Mouse (Mus musculus): ENCODE results near the gene Gm20538. TPM values are rescaled to one million over a fixed set of nuclear protein-coding genes. Genes with fewer than 3 reads are reported as not detected.

The Gm20538 gene
- polyA plus RNA-seq, 1 experiment from 2014 or later, result not detected

DNA sequence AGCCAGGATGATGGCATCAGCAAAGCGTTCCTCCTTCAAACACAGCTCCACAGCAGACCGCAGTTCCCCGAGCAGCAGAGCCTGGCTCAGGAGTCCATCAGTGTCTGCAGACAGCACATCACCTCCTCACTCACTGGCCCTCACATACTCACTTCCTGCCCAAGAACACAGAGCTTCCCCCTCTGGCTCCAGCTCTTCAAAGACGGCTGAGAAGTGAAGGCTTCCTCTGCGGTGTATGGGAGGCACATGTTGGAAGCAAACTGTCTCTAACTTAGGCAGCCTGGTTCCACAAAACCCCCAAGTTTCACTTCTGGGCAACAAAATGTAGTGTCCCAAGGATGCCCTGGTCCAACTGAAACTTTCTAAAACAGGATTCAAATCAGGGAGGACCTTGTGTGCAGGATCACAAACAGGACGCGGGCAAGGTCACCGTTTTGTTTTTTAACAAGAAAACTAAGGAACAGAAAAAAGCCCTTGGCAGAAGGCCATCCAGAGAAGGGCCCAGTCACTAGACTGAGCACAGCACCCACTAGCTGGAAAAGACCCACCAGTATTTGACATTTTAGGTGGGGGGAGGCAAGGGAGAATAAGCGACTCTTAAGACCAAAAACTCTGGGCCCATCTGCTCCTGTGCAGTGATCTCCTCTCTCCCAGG lies 27.0 kb downstream of the Gm20538 start:
- no peak for ATAC-seq
- Histone ChIP-seq H3K9ac (no peak overlapping the region), H3K4me2 (no peak overlapping the region), H3K4me3 (no peak overlapping the region), H3K4me1 (no peaks in the 10 kb centered on the region), H3K27me3 (peaks cover 80% of the 10 kb centered on the region), H3K9me3 (replicated peaks) (no peaks in the 10 kb centered on the region), H3K36me3 (ENCODE audit: poor library complexity, severe bottlenecking) (no peaks in the 10 kb centered on the region), H3K27ac (no peak overlapping the region)
- 86% methylated on average over 9 of the region's 9 CpGs for WGBS

DNA sequence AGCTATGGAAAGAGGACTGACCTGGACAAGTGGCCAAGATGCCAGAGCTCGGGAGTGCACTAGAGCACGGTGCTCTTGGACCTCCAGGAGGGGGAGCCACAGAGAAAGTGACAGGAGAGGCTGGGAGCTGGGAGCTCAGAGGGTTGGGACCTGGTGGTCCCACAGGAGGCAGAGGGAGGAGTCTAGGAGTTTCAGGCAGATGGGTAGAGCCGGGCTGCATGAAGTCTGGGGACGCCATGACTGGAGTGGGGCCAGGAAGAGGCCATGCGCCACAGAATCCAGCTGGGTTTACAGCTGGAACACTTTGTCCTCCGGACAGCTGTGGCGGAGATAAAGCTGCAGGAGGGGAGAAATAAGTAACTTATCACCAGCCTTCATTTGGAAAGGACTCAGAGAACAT lies 33.5 kb downstream of the Gm20538 start:
- ATAC-seq, result no peak

DNA sequence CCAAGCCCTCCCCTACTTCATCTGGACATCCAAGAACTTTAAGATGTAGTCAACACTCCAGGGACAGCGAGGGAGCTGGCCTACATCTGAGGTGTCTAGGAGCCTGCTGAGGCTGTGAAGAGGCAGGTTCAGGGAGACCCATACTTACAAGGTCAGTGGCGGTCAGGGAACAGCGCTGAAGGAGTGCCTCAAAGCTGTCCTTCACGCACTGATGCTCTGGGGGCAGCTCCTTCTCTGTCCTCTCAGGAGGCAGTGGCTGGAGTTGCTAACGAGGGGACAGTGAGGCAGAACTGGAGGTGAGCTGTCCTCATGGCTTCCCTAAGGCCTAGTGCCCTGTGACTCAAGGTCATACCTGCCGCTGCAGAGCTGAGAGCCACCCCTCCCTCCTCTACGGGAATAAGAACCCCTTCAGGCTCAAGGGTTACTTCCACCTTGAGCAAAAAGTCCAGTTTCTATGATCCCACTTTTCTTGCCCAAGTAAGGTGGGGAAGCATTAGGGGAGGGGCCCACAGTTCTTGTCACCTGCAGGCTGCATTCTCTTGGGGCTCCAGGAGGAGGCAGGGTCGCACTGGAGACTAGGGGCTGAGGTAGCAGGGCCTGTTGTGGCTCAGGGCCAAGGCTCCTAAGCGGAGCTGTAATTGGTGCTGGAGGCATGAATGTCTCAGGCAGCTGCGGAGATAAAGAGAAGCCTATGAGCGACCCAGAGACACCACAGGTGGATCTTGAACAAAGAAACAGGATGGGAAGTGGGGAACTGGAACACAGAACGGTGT lies 34.4 kb downstream of the Gm20538 start:
- H3K27me3 ChIP-seq, result peaks cover 94% of the 10 kb centered on the region
- 36% methylated on average over 12 of the region's 12 CpGs for WGBS
- H3K9ac ChIP-seq, result no peak overlapping the region
- H3K27ac ChIP-seq, result no peak overlapping the region
- H3K36me3 ChIP-seq (ENCODE audit: poor library complexity, severe bottlenecking), result no peaks in the 10 kb centered on the region
- no peak overlapping the region for H3K4me2 ChIP-seq
- H3K4me1 ChIP-seq, result peaks cover 37% of the 10 kb centered on the region
- no peaks in the 10 kb centered on the region for H3K9me3 ChIP-seq (replicated peaks)
- H3K4me3 ChIP-seq, result no peak overlapping the region
- ATAC-seq, result no peak

More for the DNA sequence above, 33.5 kb downstream of the Gm20538 start:
- WGBS, result 26% methylated on average over 7 of the region's 7 CpGs
- H3K36me3 ChIP-seq (ENCODE audit: poor library complexity, severe bottlenecking), result no peaks in the 10 kb centered on the region
- no peak overlapping the region for H3K9ac ChIP-seq
- no peak overlapping the region for H3K4me3 ChIP-seq
- H3K4me1 ChIP-seq, result peaks cover 27% of the 10 kb centered on the region
- no peaks in the 10 kb centered on the region for H3K9me3 ChIP-seq (replicated peaks)
- H3K27ac ChIP-seq, result no peak overlapping the region
- peaks cover 94% of the 10 kb centered on the region for H3K27me3 ChIP-seq
- H3K4me2 ChIP-seq, result no peak overlapping the region

DNA sequence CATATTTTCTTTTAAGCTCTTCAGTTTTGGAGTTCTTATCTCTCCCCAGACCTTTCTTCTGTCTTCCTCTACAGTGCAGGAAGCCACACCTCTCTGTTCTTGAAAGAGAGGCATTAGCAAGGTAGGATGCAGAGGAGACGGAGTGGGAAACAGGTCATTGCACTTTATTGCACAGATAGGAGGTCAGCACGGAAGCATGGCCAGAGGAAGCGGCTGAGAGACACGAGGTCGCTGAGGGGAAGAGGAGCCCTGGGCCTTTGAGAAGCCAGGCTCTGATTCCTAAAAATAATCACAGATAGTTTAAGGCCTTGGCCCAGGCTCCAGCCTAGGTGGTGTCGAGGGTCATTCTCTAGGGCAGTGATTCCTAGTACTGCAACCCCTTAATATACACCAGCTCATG lies 36.9 kb downstream of the Gm20538 start:
- Histone ChIP-seq H3K27me3 (peaks cover 99% of the 10 kb centered on the region), H3K4me2 (no peak overlapping the region), H3K36me3 (ENCODE audit: poor library complexity, severe bottlenecking) (no peaks in the 10 kb centered on the region), H3K4me3 (no peak overlapping the region), H3K27ac (no peak overlapping the region), H3K9ac (no peak overlapping the region), H3K9me3 (replicated peaks) (no peaks in the 10 kb centered on the region), H3K4me1 (peaks cover 57% of the 10 kb centered on the region)
- no peak for ATAC-seq
- 14% methylated on average over 6 of the region's 6 CpGs for WGBS

DNA sequence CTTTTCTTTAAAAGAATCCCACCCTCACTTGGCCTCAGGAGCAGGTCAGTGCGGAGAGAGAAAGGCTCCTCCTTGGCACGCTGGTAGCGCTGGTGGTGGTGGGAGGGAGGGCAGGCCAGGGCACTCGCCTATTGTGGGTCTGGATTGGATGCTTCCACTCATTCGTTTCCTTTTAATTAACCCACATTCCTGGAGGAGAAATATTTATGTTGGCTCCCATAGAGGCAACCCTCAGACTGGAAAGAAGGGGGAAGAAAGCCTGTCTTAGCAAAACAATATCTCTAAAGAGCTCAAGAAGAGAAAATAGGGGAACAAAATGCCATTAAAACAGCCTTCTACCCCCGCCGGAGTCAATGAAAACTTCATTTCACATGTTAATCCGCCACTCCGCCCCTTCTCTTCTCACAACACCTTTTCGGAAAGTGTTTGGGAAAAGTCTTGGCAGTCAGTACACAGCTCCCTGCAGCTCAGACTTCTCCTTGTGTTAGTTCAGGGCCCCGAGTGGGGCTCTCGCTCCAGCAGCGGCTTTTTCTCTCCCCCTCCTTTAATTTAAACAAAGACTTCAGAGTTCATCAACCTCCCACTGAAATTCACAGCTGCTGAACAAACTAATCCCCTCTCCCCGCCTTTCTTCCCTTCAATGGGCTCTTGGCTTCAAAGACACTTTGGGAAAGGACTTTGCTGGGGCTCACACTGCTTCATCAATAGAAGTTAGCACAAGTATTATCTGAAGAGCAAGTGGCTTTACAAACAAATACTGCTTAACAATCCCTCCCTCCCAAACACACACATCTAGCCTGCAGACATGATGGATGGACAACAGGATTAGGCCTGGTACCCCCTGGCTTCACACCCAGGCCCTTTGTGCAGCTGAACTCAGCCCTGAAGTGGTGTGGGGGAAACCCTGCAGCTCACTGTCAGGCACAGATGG lies 37.8 kb downstream of the Gm20538 start:
- no peaks in the 10 kb centered on the region for H3K36me3 ChIP-seq (ENCODE audit: poor library complexity, severe bottlenecking)
- ATAC-seq, result peak; percentile 86
- WGBS, result 1% methylated on average over 14 of the region's 14 CpGs
- H3K27me3 ChIP-seq, result peaks cover 99% of the 10 kb centered on the region
- H3K4me2 ChIP-seq, result 0 out of 2 replicates have a peak overlapping the region, but pooled peaks have one; percentile 11
- 0 out of 2 replicates have a peak overlapping the region, but pooled peaks have one; percentile 7 for H3K27ac ChIP-seq
- no peaks in the 10 kb centered on the region for H3K9me3 ChIP-seq (replicated peaks)
- H3K9ac ChIP-seq, result no peak overlapping the region
- no peak overlapping the region for H3K4me3 ChIP-seq
- H3K4me1 ChIP-seq, result peaks cover 62% of the 10 kb centered on the region

DNA sequence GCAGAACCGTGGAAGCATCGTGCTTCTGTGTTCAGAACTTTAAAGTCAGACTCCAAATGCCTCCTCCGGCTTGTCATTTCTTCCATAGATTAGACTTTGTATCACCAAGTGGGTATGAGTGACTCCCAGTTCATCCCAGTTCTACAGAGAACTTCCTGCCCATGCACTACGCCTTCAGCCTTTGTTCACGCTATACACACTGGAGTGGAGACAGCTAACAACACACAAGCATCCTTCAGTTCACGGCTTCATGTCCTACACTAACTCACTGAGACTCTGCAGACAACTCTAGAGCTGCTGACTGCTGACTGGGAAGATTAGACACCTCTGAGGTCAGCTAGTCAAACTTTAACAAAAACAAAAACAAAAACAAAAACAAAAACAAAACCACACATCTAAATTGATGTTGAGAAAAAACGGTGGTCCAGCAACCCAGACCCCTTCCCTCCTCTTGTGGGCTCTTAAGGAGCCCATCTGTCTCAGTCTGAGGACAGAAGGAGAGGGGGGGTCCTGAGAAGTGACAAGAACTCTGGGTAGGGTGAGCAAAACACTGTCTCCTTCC lies 38.6 kb downstream of the Gm20538 start:
- Histone ChIP-seq H3K9ac (no peak overlapping the region), H3K9me3 (replicated peaks) (no peaks in the 10 kb centered on the region), H3K36me3 (ENCODE audit: poor library complexity, severe bottlenecking) (no peaks in the 10 kb centered on the region), H3K4me2 (0 out of 2 replicates have a peak overlapping the region, but pooled peaks have one; percentile 11), H3K27ac (no peak overlapping the region; the same call in 1 of the 2 replicates), H3K4me1 (peaks cover 62% of the 10 kb centered on the region), H3K27me3 (peaks cover 98% of the 10 kb centered on the region), H3K4me3 (no peak overlapping the region)
- WGBS, result 4% methylated on average over 7 of the region's 7 CpGs
- no peak for ATAC-seq

DNA sequence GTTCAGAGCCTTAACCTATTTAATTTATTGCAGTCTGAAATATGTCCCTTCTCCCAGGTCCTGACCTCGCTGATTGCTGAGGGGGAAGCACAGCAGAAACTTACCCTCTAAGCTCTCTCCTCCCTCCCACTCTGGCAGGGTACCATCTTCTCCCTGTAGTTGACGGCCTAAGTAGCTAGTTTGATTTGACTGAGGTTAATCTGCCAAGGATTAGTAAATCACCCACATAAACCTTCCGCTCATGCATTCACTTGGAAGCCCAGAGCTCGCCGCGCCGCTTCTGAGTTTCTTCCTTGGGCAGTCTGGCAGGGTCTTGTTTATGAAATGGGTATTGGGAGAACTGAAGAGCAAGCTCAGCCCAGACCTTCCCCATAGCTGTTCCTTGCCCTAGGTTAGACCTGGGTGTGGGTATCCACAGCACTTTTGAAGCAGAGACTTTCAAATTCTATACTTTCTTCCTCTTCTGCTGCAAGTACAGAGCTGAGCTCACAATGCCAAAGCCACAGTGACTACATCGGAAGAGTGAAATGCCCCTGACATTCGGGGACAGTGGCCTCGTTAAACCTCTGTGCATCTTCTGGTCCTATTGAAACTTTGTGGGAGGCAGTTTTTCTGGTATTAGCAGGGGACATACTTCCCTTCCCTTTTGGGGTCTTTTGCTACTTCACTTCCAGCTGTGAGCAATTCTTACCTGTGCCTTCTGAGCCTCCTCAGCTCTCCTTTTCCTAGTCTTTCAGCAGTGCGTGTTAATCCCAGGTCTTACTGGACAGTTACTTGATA lies 39.4 kb downstream of the Gm20538 start:
- Histone ChIP-seq H3K27ac (no peak overlapping the region; the same call in 1 of the 2 replicates), H3K4me3 (no peak overlapping the region), H3K4me2 (0 out of 2 replicates have a peak overlapping the region, but pooled peaks have one; percentile 11), H3K9ac (no peak overlapping the region), H3K9me3 (replicated peaks) (no peaks in the 10 kb centered on the region), H3K4me1 (peaks cover 57% of the 10 kb centered on the region), H3K27me3 (peaks cover 97% of the 10 kb centered on the region), H3K36me3 (ENCODE audit: poor library complexity, severe bottlenecking) (no peaks in the 10 kb centered on the region)
- WGBS, result 4% methylated on average over 11 of the region's 11 CpGs
- no peak for ATAC-seq

DNA sequence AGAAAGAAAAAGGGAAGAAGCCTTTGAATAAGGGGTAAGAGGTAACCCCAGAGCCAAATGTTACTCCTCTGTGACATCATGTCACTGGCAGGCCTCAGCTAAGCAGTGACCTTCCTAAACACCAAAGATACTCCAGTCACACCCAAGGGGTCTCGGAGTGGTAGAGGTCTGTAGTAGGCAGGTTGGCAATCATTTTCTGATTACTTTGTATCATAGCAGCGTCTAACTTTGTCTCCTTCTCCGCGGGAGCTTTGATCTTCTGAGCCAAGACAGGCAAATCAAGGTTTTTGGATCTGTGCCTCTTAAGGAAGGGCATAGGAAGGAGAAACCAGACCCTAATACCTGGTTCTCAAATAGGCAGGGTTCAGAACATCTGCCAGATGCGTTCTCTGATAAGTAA lies 40.0 kb downstream of the Gm20538 start:
- ATAC-seq, result no peak
- Histone ChIP-seq H3K9ac (no peak overlapping the region), H3K4me3 (no peak overlapping the region), H3K27me3 (peaks cover 97% of the 10 kb centered on the region), H3K27ac (no peak overlapping the region), H3K4me1 (peaks cover 53% of the 10 kb centered on the region), H3K9me3 (replicated peaks) (no peaks in the 10 kb centered on the region), H3K4me2 (peak overlapping the region; percentile 67; the same call in 1 of the 2 replicates), H3K36me3 (ENCODE audit: poor library complexity, severe bottlenecking) (no peaks in the 10 kb centered on the region)
- WGBS, result 19% methylated on average over 5 of the region's 5 CpGs

DNA sequence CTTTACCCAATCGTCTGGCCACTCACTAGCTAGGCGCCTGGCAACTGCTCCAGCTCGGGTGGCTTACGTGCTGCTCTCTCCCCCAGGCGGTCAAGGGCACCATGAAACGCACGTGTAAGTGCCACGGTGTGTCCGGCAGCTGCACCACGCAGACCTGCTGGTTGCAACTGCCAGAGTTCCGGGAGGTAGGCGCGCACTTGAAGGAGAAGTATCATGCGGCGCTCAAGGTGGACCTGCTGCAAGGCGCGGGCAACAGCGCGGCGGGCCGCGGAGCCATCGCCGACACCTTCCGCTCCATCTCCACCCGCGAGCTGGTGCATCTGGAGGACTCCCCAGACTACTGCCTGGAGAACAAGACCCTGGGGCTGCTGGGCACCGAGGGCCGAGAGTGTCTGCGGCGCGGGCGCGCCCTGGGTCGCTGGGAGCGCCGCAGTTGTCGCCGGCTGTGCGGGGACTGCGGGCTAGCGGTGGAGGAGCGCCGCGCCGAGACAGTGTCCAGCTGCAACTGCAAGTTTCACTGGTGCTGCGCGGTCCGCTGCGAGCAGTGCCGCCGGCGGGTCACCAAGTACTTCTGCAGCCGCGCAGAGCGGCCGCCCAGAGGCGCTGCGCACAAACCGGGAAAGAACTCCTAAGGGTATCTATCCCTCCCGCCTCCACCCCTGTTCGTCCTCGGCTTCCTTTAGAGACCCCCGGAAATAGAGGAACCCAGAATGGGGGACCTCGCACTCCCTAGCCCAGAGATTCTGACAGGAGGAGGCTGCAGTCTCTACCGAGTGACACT lies 41.0 kb downstream of the Gm20538 start:
- H3K27ac ChIP-seq, result peak overlapping the region; percentile 17; the same call in 1 of the 2 replicates
- no peak for ATAC-seq
- WGBS, result under 1% methylated on average over 61 of the region's 66 CpGs

DNA sequence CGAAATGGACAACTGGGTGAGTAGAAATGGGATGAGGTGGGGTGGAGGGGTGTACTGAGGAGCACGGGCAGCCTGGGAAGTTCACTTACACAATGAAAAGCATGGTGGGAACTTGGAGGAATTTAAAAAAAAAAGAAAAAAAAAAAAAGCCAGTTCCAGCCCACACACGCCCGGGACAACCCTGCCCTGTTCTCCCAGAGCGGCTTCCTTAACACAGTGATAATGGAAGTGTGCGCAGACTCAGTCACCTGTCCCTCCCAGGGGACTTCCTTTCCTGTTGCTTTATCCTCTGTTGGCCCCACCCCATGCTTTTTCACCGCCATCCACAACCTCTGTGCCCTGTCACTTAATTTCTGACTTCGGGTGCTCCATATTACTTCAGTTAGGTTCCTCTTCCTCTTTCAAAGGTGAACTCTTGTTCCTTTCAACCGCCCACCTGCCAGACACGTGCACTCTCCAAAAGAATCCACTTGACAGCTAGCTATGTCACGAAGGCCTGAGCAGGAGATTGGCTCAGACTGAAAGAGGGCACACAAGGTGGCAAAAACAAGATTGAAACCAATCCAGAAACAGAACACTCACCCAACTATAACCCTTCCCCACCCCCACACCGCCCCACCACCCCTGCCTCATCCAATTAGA lies 42.0 kb downstream of the Gm20538 start:
- 10% methylated on average over 12 of the region's 12 CpGs for WGBS
- peak overlapping the region; percentile 67 for H3K4me2 ChIP-seq
- ATAC-seq, result no peak
- H3K9ac ChIP-seq, result no peak overlapping the region
- H3K9me3 ChIP-seq (replicated peaks), result no peaks in the 10 kb centered on the region
- H3K36me3 ChIP-seq (ENCODE audit: poor library complexity, severe bottlenecking), result no peaks in the 10 kb centered on the region
- peak overlapping the region; percentile 39; the same call in 1 of the 2 replicates for H3K4me3 ChIP-seq
- peaks cover 50% of the 10 kb centered on the region for H3K4me1 ChIP-seq
- H3K27me3 ChIP-seq, result peaks cover 96% of the 10 kb centered on the region
- no peak overlapping the region for H3K27ac ChIP-seq

More for the DNA sequence above, 41.0 kb downstream of the Gm20538 start:
- Histone ChIP-seq H3K4me1 (peaks cover 53% of the 10 kb centered on the region), H3K9ac (peak overlapping the region; percentile 65), H3K36me3 (ENCODE audit: poor library complexity, severe bottlenecking) (no peaks in the 10 kb centered on the region), H3K4me3 (peak overlapping the region; percentile 39), H3K9me3 (replicated peaks) (no peaks in the 10 kb centered on the region), H3K27me3 (peaks cover 97% of the 10 kb centered on the region), H3K4me2 (peak overlapping the region; percentile 67)
